29 mouse cellular contexts compared by ENCODE assay signal in genomic region chr12:102782841-102783240, GRCm38 (mm10). TPM values are rescaled to one million over a fixed set of nuclear protein-coding genes. Genes with fewer than 3 reads are reported as not detected.
A peak's percentile ranks its signal among the peaks of the same experiment; 100 is the strongest.
DNase-seq lines count a peak whose midpoint lies in the region.
"Had no signal": no experiment of that assay in that cellular context is flagged by ENCODE, and none has a peak within 500 bp of the region (broad histone marks: within the 10 kb centered on the region; RNA-seq: fewer than 3 reads in every experiment).

No protein-coding gene starts in this region.

- no peak overlapping the region for H3K27ac ChIP-seq in limb, embryonic 10.5 days
- H3K27ac ChIP-seq: embryonic facial prominence, embryonic 12.5 days; embryonic facial prominence, embryonic 15.5 days; forebrain, embryonic 15.5 days; heart, embryonic 15.5 days; hindbrain, embryonic 10.5 days; hindbrain, embryonic 13.5 days had no signal

- peak; percentile 65 for DNase-seq in CD4-positive helper T cell, adult 2 months (ENCODE audit: low read depth, low spot score)
- DNase-seq in ZHBTc4 (ENCODE audit: low read depth, low spot score), result peak; percentile 52
- DNase-seq in thymus, postnatal 0 days (ENCODE audit: low spot score), result peak; percentile 75
- peak; percentile 45 for DNase-seq in thymus, postnatal 25 days
- DNase-seq in kidney, adult 9 months, result no peak
- no peak for DNase-seq in lung, postnatal 36 days
- no peak for DNase-seq in limb, embryonic 10.5 days (ENCODE audit: low spot score)
- DNase-seq: adrenal gland, postnatal 10 days; adrenal gland, postnatal 36 days; B cell, adult 2 months; cerebellum, adult 11 months; cerebellum, adult 2 months; cerebellum, adult 9-11 months; cerebellum, postnatal 25 days; gastrocnemius, postnatal 25 days; heart, adult 18-20 months; heart, postnatal 10 days; heart, postnatal 36 days had no signal

- WGBS in limb, embryonic 10.5 days, result 93% methylated on average over 5 of the region's 5 CpGs

- H3K36me3 ChIP-seq in limb, embryonic 10.5 days, result peaks cover 62% of the 10 kb centered on the region

- H3K9me3 ChIP-seq in limb, embryonic 10.5 days (replicated peaks), result no peaks in the 10 kb centered on the region
- H3K9me3 ChIP-seq: embryonic facial prominence, embryonic 12.5 days; embryonic facial prominence, embryonic 15.5 days; forebrain, embryonic 15.5 days; heart, embryonic 12.5 days; heart, embryonic 15.5 days; hindbrain, embryonic 10.5 days; hindbrain, embryonic 13.5 days had no signal

- no peaks in the 10 kb centered on the region for H3K27me3 ChIP-seq in limb, embryonic 10.5 days (ENCODE audit: low read depth, poor library complexity, severe bottlenecking)
- H3K27me3 ChIP-seq: embryonic facial prominence, embryonic 12.5 days; embryonic facial prominence, embryonic 15.5 days; forebrain, embryonic 15.5 days; heart, embryonic 12.5 days; heart, embryonic 15.5 days; hindbrain, embryonic 13.5 days had no signal

- H3K4me3 ChIP-seq in limb, embryonic 10.5 days, result no peak overlapping the region
- H3K4me3 ChIP-seq: embryonic facial prominence, embryonic 12.5 days; embryonic facial prominence, embryonic 15.5 days; forebrain, embryonic 15.5 days; heart, embryonic 12.5 days; heart, embryonic 15.5 days; hindbrain, embryonic 10.5 days; hindbrain, embryonic 13.5 days had no signal

- no peaks in the 10 kb centered on the region for H3K4me1 ChIP-seq in limb, embryonic 10.5 days
- H3K4me1 ChIP-seq: embryonic facial prominence, embryonic 12.5 days; embryonic facial prominence, embryonic 15.5 days; forebrain, embryonic 15.5 days; hindbrain, embryonic 10.5 days; hindbrain, embryonic 13.5 days had no signal

RNA-seq across cellular contexts. Expression of gene Gm20604, which starts 24.4 kb away (rescaled TPM):
- 19.0 and 19.3 TPM in 2 replicates for polyA plus RNA-seq in thymus, postnatal 0 days (2015; fragmentation: Nextera tagmentation; extraction: Ambion mirVana)
- 29.5 and 33.8 TPM in 2 replicates for polyA plus RNA-seq in limb, embryonic 10.5 days (2016; fragmentation: Nextera tagmentation; extraction: Ambion mirVana)

RNA-seq across cellular contexts. Expression of gene Ubr7, which starts 25.1 kb away (rescaled TPM):
- polyA plus RNA-seq in thymus, postnatal 0 days (2015; fragmentation: Nextera tagmentation; extraction: Ambion mirVana), result 35.4 and 39.9 TPM in 2 replicates
- polyA plus RNA-seq in limb, embryonic 10.5 days (2016; fragmentation: Nextera tagmentation; extraction: Ambion mirVana), result 55.8 and 56.5 TPM in 2 replicates

RNA-seq across cellular contexts. Expression of gene Gon7, which starts 25.2 kb away (rescaled TPM):
- polyA plus RNA-seq in thymus, postnatal 0 days (2015; fragmentation: Nextera tagmentation; extraction: Ambion mirVana), result 28.4 and 31.8 TPM in 2 replicates
- polyA plus RNA-seq in limb, embryonic 10.5 days (2016; fragmentation: Nextera tagmentation; extraction: Ambion mirVana), result 46.1 and 52.2 TPM in 2 replicates

RNA-seq across cellular contexts. Expression of gene Gm28051, which starts 25.3 kb away (rescaled TPM):
- not detected in 2 replicates for polyA plus RNA-seq in thymus, postnatal 0 days (2015; fragmentation: Nextera tagmentation; extraction: Ambion mirVana)
- polyA plus RNA-seq in limb, embryonic 10.5 days (2016; fragmentation: Nextera tagmentation; extraction: Ambion mirVana), result not detected in 2 replicates
- polyA plus RNA-seq: CD4-positive, CD25-positive, alpha-beta regulatory T cell, adult 4 months; cerebellum, adult 2 months; embryonic facial prominence, embryonic 12.5 days; embryonic facial prominence, embryonic 15.5 days; forebrain, embryonic 11.5 days; forebrain, embryonic 15.5 days; gonadal fat pad, adult 2 months; heart, embryonic 12.5 days; heart, embryonic 15.5 days; hindbrain, embryonic 10.5 days; hindbrain, embryonic 13.5 days; hindbrain, embryonic 16.5 days had no signal

RNA-seq across cellular contexts. Expression of gene Tmem251, which starts 39.3 kb away (rescaled TPM):
- polyA plus RNA-seq in thymus, postnatal 0 days (2015; fragmentation: Nextera tagmentation; extraction: Ambion mirVana), result 18.6 and 20.5 TPM in 2 replicates
- 11.7 TPM in 2 replicates for polyA plus RNA-seq in limb, embryonic 10.5 days (2016; fragmentation: Nextera tagmentation; extraction: Ambion mirVana)

Comparison
In these comparisons a context has a peak if more than half of its experiments do, and no peak if none do; other contexts are left out.
1. DNase-seq: peak in CD4-positive helper T cell, adult 2 months (single experiment), ZHBTc4 (single experiment), thymus, postnatal 0 days (single experiment) and thymus, postnatal 25 days (single experiment); none in kidney, adult 9 months (single experiment), lung, postnatal 36 days (single experiment) and limb, embryonic 10.5 days (single experiment).